Mouse (Mus musculus) limb, embryonic 11.5 days (tissue): ENCODE data around the gene Pde6d. TPM values are rescaled to one million over a fixed set of nuclear protein-coding genes. Genes with fewer than 3 reads are reported as not detected.

Experiments
- ATAC-seq: fragments of 200-750 bp; cut with Nextera tagmentation; 2 replicates; pipeline ENCODE4 v1.8.0; 2017; ENCODE audit warnings: low read depth; ENCODE audit not compliant: insufficient number of reproducible peaks, low FRiP score, low TSS enrichment
- DNase-seq: peaks from one replicate; pipeline ENCODE4 v3.0.0-alpha.2; 2015; ENCODE audit warnings: low spot score
- H3K27ac ChIP-seq: fragments of 300-500 bp; sonication (generic); replicated peaks from 2 replicates; pipeline ENCODE4 v1.5.1; 2014; ENCODE audit warnings: low read depth, mild to moderate bottlenecking, low read length
- H3K27me3 ChIP-seq: fragments of 300-500 bp; sonication (generic); 2 replicates; pipeline ENCODE4 v1.6.1; 2014; ENCODE audit warnings: mild to moderate bottlenecking, low read length, mixed read lengths; ENCODE audit not compliant: control insufficient read depth, insufficient read depth
- H3K36me3 ChIP-seq: fragments of 300-500 bp; sonication (generic); 2 replicates; pipeline ENCODE4 v1.6.1; 2014; ENCODE audit warnings: mild to moderate bottlenecking, low read length, moderate library complexity, mixed read lengths; ENCODE audit not compliant: control insufficient read depth, insufficient read depth
- H3K4me1 ChIP-seq: fragments of 300-500 bp; sonication (generic); 2 replicates; pipeline ENCODE4 v1.6.1; 2014; ENCODE audit warnings: low read length, mixed read lengths; ENCODE audit not compliant: control insufficient read depth, insufficient read depth
- H3K4me2 ChIP-seq: fragments of 300-500 bp; sonication (generic); 2 replicates; pipeline ENCODE4 v1.6.1; 2014; ENCODE audit warnings: low read depth, mild to moderate bottlenecking, moderate library complexity; ENCODE audit not compliant: severe bottlenecking
- H3K4me3 ChIP-seq: fragments of 300-500 bp; sonication (generic); 2 replicates; pipeline ENCODE4 v1.5.1; 2014; ENCODE audit warnings: low read depth, low read length
- H3K9ac ChIP-seq: fragments of 300-500 bp; sonication (generic); 2 replicates; pipeline ENCODE4 v1.6.1; 2014; ENCODE audit warnings: mild to moderate bottlenecking, low read length
- H3K9me3 ChIP-seq: fragments of 300-500 bp; sonication (generic); 2 replicates; pipeline ENCODE4 v1.6.1; 2016; ENCODE audit warnings: low read length; ENCODE audit not compliant: control insufficient read depth
- WGBS: fragments of 180-500 bp; shearing (Covaris S2); extraction: QIAGEN DNeasy Blood & Tissue Kit; methylation state at CpG from one replicate; pipeline ENCODE4 v1.1.7; 2014; 5-methylcytosine and 5-hydroxymethylcytosine counted together
- polyA plus RNA-seq: library from polyadenylated mRNA; unstranded; fragments of >200 nt; fragmentation: Nextera tagmentation; extraction: Ambion mirVana; gene quantifications from 2 replicates; pipeline ENCODE4 v1.2.1, GENCODE M21; 2014

Gene Pde6d
- polyA plus RNA-seq, 1 experiment from 2014 or later = 81.6 TPM

DNA sequence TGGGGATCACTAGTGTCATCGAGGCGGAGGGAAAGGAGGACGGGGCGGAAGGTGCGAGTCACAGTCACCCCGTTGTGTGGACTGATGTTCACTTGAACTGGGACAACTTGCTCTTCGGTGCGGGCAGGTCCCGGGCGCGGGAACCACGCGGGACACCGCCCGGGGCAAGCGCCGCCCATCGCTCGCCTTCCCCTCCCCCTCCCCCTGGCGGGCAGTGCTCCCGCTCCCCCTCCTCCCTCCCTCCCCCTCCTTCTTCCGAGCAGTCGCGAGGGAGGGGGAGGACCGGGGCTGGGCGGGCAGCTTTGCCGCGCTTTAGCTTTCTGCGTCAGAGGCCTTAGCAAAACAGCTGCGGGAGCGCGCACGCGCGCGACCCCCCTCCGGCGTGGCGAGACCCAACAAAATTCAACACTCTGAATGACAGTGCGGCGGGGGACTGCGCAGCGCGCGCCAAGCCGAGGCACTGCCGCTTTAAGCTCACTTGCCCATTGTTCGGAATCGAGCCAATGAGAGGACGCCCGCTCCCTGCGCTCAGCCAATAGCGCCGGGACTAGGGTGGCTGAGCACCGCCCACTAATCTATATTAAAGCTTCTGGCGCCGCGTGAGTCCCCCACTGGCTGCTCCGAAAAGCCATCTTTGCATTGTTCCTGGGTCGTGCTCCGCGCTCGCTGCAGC, 56.2 kb downstream of the Pde6d start, which contains the start of gene Ptma:
Ptma (plus strand) TSS at position 611 of the 673 bp plus-strand sequence.
- H3K9ac ChIP-seq = peak within 1 kb of the TSS; percentile 100
- peak within 1 kb of the TSS; percentile 99 for H3K4me3 ChIP-seq
- DNase-seq (peak; percentile 100), ATAC-seq (peak; percentile 95)
- peak within 1 kb of the TSS; percentile 99 for H3K27ac ChIP-seq
- under 1% methylated on average over 54 of the region's 63 CpGs for WGBS
- peaks cover 21% of the 10 kb centered on the region; the same call in 1 of the 2 replicates for H3K36me3 ChIP-seq
- peak within 1 kb of the TSS; percentile 96 for H3K4me2 ChIP-seq
- no peaks in the 10 kb centered on the region for H3K9me3 ChIP-seq
- H3K4me1 ChIP-seq = peaks cover 30% of the 10 kb centered on the region
- H3K27me3 ChIP-seq = no peaks in the 10 kb centered on the region

DNA sequence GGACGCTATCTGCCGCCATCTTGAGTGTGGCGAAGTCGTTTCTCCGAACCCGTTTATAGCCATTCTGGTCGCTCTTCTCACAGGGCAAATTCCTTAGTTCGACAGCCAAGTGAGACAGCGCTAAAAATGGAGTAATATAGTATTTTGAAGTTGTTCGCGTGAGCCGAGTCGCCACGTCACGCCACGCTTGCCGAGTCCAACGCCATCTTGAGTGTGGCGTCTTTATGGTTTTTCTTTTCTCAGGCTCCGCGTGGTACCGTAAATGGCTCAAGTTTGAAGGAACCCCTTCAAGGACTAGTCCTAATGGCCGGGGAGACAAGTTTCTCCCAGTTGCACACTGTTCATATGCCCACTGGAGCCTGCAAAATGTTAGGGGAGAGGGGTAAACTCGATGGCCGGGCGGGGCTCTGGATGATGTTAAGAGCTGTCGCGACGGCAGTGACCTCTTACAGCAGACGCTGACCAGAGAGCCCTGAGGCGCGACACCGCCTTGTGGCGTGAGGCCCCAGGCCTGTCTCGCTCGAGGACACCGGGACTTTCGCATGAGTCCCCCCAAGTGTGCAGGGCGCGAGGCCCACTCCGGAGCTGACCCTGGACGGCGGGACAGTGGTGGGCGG, 56.8 kb downstream of the Pde6d start:
- Histone ChIP-seq H3K4me1 (peaks cover 24% of the 10 kb centered on the region), H3K27me3 (no peaks in the 10 kb centered on the region), H3K27ac (peak overlapping the region; percentile 99), H3K4me2 (peak overlapping the region; percentile 89), H3K36me3 (peaks cover 16% of the 10 kb centered on the region; the same call in 1 of the 2 replicates), H3K9me3 (no peaks in the 10 kb centered on the region), H3K4me3 (peak overlapping the region; percentile 99), H3K9ac (peak overlapping the region; percentile 98)
- ATAC-seq = peak; percentile 2
- WGBS = under 1% methylated on average over 44 of the region's 44 CpGs
- DNase-seq = peak; percentile 84

- DNase-seq (peak; percentile 100), ATAC-seq (peak; percentile 52)
- 1% methylated on average over 53 of the region's 53 CpGs for WGBS
- peak overlapping the region; percentile 98 for H3K9ac ChIP-seq
- peak overlapping the region; percentile 99 for H3K4me3 ChIP-seq
- peak overlapping the region; percentile 89 for H3K4me2 ChIP-seq
- peaks cover 23% of the 10 kb centered on the region for H3K4me1 ChIP-seq
- H3K27ac ChIP-seq = peak overlapping the region; percentile 99
- H3K9me3 ChIP-seq = no peaks in the 10 kb centered on the region
- no peaks in the 10 kb centered on the region for H3K27me3 ChIP-seq
- peaks cover 15% of the 10 kb centered on the region; the same call in 1 of the 2 replicates for H3K36me3 ChIP-seq
Measured at GRCm38 (mm10) chr1:86524619-86525498, 57.6 kb downstream of the Pde6d start.

DNA sequence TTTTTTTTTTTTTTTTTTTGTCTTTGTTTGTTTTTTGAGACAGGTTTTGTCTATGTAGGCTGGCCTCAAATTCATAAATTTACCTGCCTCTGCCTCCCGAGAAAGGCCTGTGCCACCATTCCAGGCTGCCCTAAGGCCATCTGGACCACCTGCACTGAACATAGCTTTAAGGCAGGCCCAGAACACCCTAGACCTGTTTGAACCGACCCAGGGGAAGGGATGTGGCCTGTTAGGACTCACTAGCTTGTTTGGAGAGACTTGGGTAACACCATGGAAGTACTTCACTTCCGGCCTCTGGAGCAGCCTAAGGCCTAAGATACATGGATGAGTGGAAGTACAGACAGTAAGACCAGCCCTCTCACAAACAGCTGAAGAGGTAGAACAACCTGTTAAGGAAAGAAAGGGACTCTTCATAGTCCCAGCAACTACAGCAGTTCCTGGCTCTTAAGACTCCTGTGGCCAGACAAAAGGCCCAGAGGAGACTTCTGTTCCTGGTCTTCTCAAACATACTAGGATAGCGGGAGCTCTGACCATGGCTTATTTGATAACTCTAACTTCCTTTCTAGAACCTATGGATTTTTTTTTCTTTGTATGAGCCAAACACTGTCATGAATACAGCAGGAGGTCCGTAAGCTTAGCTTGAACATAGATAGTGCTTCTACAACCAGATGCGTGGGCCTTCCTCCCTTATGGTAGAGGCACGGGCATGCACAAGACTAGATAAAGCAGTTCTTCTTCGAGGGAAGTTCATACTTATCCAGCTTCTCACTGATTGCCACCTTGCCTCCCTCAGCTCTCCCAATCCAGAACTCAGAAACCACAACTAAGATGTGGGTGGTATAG, 58.4 kb downstream of the Pde6d start:
- H3K9ac ChIP-seq = peak overlapping the region; percentile 98
- DNase-seq = no peak
- peak overlapping the region; percentile 26; the same call in 1 of the 2 replicates for H3K4me3 ChIP-seq
- WGBS = 80% methylated on average over 8 of the region's 8 CpGs
- peak overlapping the region; percentile 89 for H3K4me2 ChIP-seq
- peak overlapping the region; percentile 99 for H3K27ac ChIP-seq
- H3K27me3 ChIP-seq = no peaks in the 10 kb centered on the region
- H3K36me3 ChIP-seq = peaks cover 10% of the 10 kb centered on the region; the same call in 1 of the 2 replicates
- no peaks in the 10 kb centered on the region for H3K9me3 ChIP-seq
- no peak for ATAC-seq
- H3K4me1 ChIP-seq = peaks cover 18% of the 10 kb centered on the region

DNA sequence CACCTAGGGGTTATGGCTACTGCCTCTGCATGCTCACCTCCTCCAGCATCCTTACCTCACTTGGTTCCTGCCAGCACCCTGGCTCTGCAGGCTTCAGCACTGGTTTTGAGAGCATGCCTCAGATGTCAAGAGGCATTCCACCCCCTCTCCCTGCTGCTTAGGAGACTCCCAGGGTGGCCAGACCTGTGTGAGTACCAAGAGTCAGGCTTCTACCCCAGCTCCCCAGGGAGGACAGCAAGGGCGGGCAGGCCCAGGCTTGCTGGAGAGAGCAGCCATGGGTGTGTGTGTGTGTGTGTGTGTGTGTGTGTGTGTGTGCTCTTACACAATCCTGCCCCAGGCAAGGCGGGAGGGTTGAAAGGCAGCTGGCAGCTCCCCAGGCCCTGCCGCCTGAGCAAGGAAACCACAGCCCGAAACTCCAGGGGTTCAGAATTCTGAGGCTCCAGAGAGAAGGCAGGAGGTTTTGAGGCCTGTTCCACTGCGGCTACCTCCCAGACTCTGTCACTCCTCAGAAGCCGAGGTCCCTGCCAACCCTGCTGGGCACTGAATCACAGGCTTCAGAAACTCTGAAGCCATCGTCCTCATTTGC, 60.0 kb downstream of the Pde6d start:
- Histone ChIP-seq H3K27ac (no peak overlapping the region; the same call in 1 of the 2 replicates), H3K4me1 (peaks cover 18% of the 10 kb centered on the region), H3K9ac (peak overlapping the region; percentile 17; the same call in 1 of the 2 replicates), H3K9me3 (no peaks in the 10 kb centered on the region), H3K27me3 (no peaks in the 10 kb centered on the region), H3K36me3 (no peaks in the 10 kb centered on the region), H3K4me3 (no peak overlapping the region), H3K4me2 (no peak overlapping the region)
- ATAC-seq (no peak), DNase-seq (peak; percentile 28)
- WGBS = 61% methylated on average over 7 of the region's 7 CpGs

GRCm38 (mm10) chr1:86520361-86520760, 62.1 kb downstream of the Pde6d start:
- no peak overlapping the region for H3K27ac ChIP-seq
- no peaks in the 10 kb centered on the region for H3K9me3 ChIP-seq
- H3K4me3 ChIP-seq = no peak overlapping the region
- H3K9ac ChIP-seq = no peak overlapping the region
- H3K4me1 ChIP-seq = peaks cover 15% of the 10 kb centered on the region
- H3K36me3 ChIP-seq = no peaks in the 10 kb centered on the region
- WGBS = 44% methylated on average over 7 of the region's 7 CpGs
- DNase-seq = peak; percentile 76
- H3K27me3 ChIP-seq = no peaks in the 10 kb centered on the region
- ATAC-seq = no peak
- H3K4me2 ChIP-seq = no peak overlapping the region

DNA sequence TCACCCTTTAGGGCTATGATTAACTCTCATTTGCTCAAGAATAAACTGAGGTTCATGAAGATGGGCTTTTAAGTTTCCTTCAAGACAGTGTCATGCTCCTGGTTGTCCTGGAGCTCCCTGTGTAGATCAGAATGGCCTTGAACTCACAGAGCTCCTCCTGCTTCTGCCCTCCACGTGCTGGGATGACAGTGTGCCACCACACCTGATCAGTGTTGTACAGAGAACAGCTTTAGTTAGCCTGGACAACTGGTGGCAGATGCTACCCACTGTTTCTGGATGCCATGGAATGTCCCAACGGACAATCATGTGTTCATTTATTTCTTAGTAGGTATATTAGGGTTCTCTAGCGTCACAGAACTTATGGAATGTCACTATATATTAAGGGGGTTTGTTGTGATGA, 65.4 kb downstream of the Pde6d start:
- ATAC-seq (no peak), DNase-seq (no peak)
- Histone ChIP-seq H3K9me3 (no peaks in the 10 kb centered on the region), H3K9ac (no peak overlapping the region), H3K36me3 (no peaks in the 10 kb centered on the region), H3K4me2 (no peak overlapping the region), H3K27ac (no peak overlapping the region), H3K4me3 (no peak overlapping the region), H3K27me3 (no peaks in the 10 kb centered on the region), H3K4me1 (peaks cover 4% of the 10 kb centered on the region)
- WGBS = 73% methylated on average over 3 of the region's 3 CpGs
